Mouse (Mus musculus): Measurements from ENCODE around the gene Pitpnc1. TPM values are rescaled to one million over a fixed set of nuclear protein-coding genes. Genes with fewer than 3 reads are reported as not detected.

The Pitpnc1 gene
- polyA plus RNA-seq, 2 experiments, result 3.0 to 5.8 TPM

GRCm38 (mm10) chr11:107354499-107355143 lies 115.9 kb downstream of the Pitpnc1 start:
- Histone ChIP-seq H3K4me3 (ENCODE audit: insufficient read depth in 1 of 2, low read depth in 2 of 2, low read length in 2 of 2) (no peak overlapping the region), H3K27ac (no peak overlapping the region), H3K4me2 (ENCODE audit: low read depth) (no peak overlapping the region), H3K36me3 (replicated peaks; ENCODE audit: control insufficient read depth, insufficient read depth, low read depth) (no peaks in the 10 kb centered on the region), H3K4me1 (replicated peaks; ENCODE audit: control insufficient read depth in 2 of 2, insufficient read depth in 2 of 2, low read length in 1 of 2) (peaks cover 0 to 3% of the 10 kb centered on the region in 2 experiments; a peak in 1 of 4 replicates), H3K9ac (replicated peaks) (no peak overlapping the region), H3K9me3 (ENCODE audit: control insufficient read depth, low read length) (no peaks in the 10 kb centered on the region), H3K27me3 (ENCODE audit: control insufficient read depth, insufficient read depth, low read length) (no peaks in the 10 kb centered on the region)
- no peak for DNase-seq (ENCODE audit: low read depth in 3 of 3, low spot score in 3 of 3)
- 70% methylated on average over 8 of the region's 8 CpGs for WGBS (ENCODE audit: insufficient replicate concordance)
- peak; percentile 13; the same call in 1 of the 2 replicates for ATAC-seq (ENCODE audit: insufficient read depth)
- TF ChIP-seq CTCF (IDR thresholded peaks at IDR 0.05; ENCODE audit: low read depth), result no peak
- TF ChIP-seq EP300 (IDR thresholded peaks at IDR 0.05; ENCODE audit: low read depth), result no peak

- Histone ChIP-seq H3K4me3 (ENCODE audit: insufficient read depth in 1 of 2, low read depth in 2 of 2, low read length in 2 of 2) (no peak overlapping the region), H3K9ac (replicated peaks) (no peak overlapping the region), H3K27ac (no peak overlapping the region), H3K27me3 (ENCODE audit: control insufficient read depth, insufficient read depth, low read length) (no peaks in the 10 kb centered on the region), H3K9me3 (ENCODE audit: control insufficient read depth, low read length) (no peaks in the 10 kb centered on the region), H3K36me3 (replicated peaks; ENCODE audit: control insufficient read depth, insufficient read depth, low read depth) (no peaks in the 10 kb centered on the region), H3K4me1 (replicated peaks; ENCODE audit: control insufficient read depth in 2 of 2, insufficient read depth in 2 of 2, low read length in 1 of 2) (peaks cover 0 to 3% of the 10 kb centered on the region in 2 experiments; a peak in 1 of 4 replicates), H3K4me2 (ENCODE audit: low read depth) (no peak overlapping the region)
- WGBS (ENCODE audit: insufficient replicate concordance), result 48% methylated on average over 7 of the region's 7 CpGs
- ATAC-seq (ENCODE audit: insufficient read depth), result no peak
- DNase-seq (ENCODE audit: low read depth in 3 of 3, low spot score in 3 of 3), result no peak
- TF ChIP-seq EP300 (IDR thresholded peaks at IDR 0.05; ENCODE audit: low read depth) (no peak), CTCF (IDR thresholded peaks at IDR 0.05; ENCODE audit: low read depth) (no peak)
Measured at GRCm38 (mm10) chr11:107352596-107352995, 117.9 kb downstream of the Pitpnc1 start.

GRCm38 (mm10) chr11:107349756-107350155 lies 120.7 kb downstream of the Pitpnc1 start:
- no peaks in the 10 kb centered on the region for H3K27me3 ChIP-seq (ENCODE audit: control insufficient read depth, insufficient read depth, low read length)
- no peak overlapping the region for H3K9ac ChIP-seq (replicated peaks)
- H3K27ac ChIP-seq, result no peak overlapping the region
- H3K36me3 ChIP-seq (replicated peaks; ENCODE audit: control insufficient read depth, insufficient read depth, low read depth), result no peaks in the 10 kb centered on the region
- no peak overlapping the region for H3K4me3 ChIP-seq (ENCODE audit: insufficient read depth in 1 of 2, low read depth in 2 of 2, low read length in 2 of 2)
- no peak overlapping the region for H3K4me2 ChIP-seq (ENCODE audit: low read depth)
- DNase-seq (ENCODE audit: low read depth in 3 of 3, low spot score in 3 of 3), result no peak
- H3K9me3 ChIP-seq (ENCODE audit: control insufficient read depth, low read length), result no peaks in the 10 kb centered on the region
- ATAC-seq (ENCODE audit: insufficient read depth), result no peak
- 83% methylated on average over 7 of the region's 7 CpGs for WGBS (ENCODE audit: insufficient replicate concordance)
- H3K4me1 ChIP-seq (replicated peaks; ENCODE audit: control insufficient read depth in 2 of 2, insufficient read depth in 2 of 2, low read length in 1 of 2), result peaks cover 0 to 3% of the 10 kb centered on the region in 2 experiments; a peak in 1 of 4 replicates
- no peak for TF ChIP-seq EP300 (IDR thresholded peaks at IDR 0.05; ENCODE audit: low read depth)
- no peak for TF ChIP-seq CTCF (IDR thresholded peaks at IDR 0.05; ENCODE audit: low read depth)

- ATAC-seq (ENCODE audit: insufficient read depth) (no peak), DNase-seq (ENCODE audit: low read depth in 3 of 3, low spot score in 3 of 3) (no peak)
- Histone ChIP-seq H3K27me3 (ENCODE audit: control insufficient read depth, insufficient read depth, low read length) (no peaks in the 10 kb centered on the region), H3K36me3 (replicated peaks; ENCODE audit: control insufficient read depth, insufficient read depth, low read depth) (no peaks in the 10 kb centered on the region), H3K4me2 (ENCODE audit: low read depth) (no peak overlapping the region), H3K27ac (no peak overlapping the region), H3K9ac (replicated peaks) (no peak overlapping the region), H3K4me1 (replicated peaks; ENCODE audit: control insufficient read depth in 2 of 2, insufficient read depth in 2 of 2, low read length in 1 of 2) (peaks cover 8 to 20% of the 10 kb centered on the region in 2 experiments), H3K9me3 (ENCODE audit: control insufficient read depth, low read length) (no peaks in the 10 kb centered on the region), H3K4me3 (ENCODE audit: insufficient read depth in 1 of 2, low read depth in 2 of 2, low read length in 2 of 2) (no peak overlapping the region)
- WGBS (ENCODE audit: insufficient replicate concordance), result 59% methylated on average over 4 of the region's 4 CpGs
- TF ChIP-seq EP300 (IDR thresholded peaks at IDR 0.05; ENCODE audit: low read depth) (no peak), CTCF (IDR thresholded peaks at IDR 0.05; ENCODE audit: low read depth) (no peak)
Measured at GRCm38 (mm10) chr11:107343031-107343430, 127.5 kb downstream of the Pitpnc1 start.

- DNase-seq (ENCODE audit: low read depth in 3 of 3, low spot score in 3 of 3) (peak in 1 of 3 experiments; percentile 33), ATAC-seq (ENCODE audit: insufficient read depth) (peak; percentile 64; the same call in 1 of the 2 replicates)
- Histone ChIP-seq H3K4me1 (replicated peaks; ENCODE audit: control insufficient read depth in 2 of 2, insufficient read depth in 2 of 2, low read length in 1 of 2) (peaks cover 8 to 24% of the 10 kb centered on the region in 2 experiments), H3K4me3 (ENCODE audit: insufficient read depth in 1 of 2, low read depth in 2 of 2, low read length in 2 of 2) (no peak overlapping the region), H3K4me2 (ENCODE audit: low read depth) (no peak overlapping the region), H3K27me3 (ENCODE audit: control insufficient read depth, insufficient read depth, low read length) (no peaks in the 10 kb centered on the region), H3K9ac (replicated peaks) (no peak overlapping the region), H3K36me3 (replicated peaks; ENCODE audit: control insufficient read depth, insufficient read depth, low read depth) (no peaks in the 10 kb centered on the region), H3K27ac (no peak overlapping the region), H3K9me3 (ENCODE audit: control insufficient read depth, low read length) (no peaks in the 10 kb centered on the region)
- WGBS (ENCODE audit: insufficient replicate concordance), result 53% methylated on average over 1 of the region's 1 CpGs
- TF ChIP-seq EP300 (IDR thresholded peaks at IDR 0.05; ENCODE audit: low read depth) (peak; percentile 71), CTCF (IDR thresholded peaks at IDR 0.05; ENCODE audit: low read depth) (no peak)
Measured at GRCm38 (mm10) chr11:107342432-107342831, 128.1 kb downstream of the Pitpnc1 start.
